Mouse (Mus musculus): ENCODE data around the gene Robo4.

Gene Robo4

DNA sequence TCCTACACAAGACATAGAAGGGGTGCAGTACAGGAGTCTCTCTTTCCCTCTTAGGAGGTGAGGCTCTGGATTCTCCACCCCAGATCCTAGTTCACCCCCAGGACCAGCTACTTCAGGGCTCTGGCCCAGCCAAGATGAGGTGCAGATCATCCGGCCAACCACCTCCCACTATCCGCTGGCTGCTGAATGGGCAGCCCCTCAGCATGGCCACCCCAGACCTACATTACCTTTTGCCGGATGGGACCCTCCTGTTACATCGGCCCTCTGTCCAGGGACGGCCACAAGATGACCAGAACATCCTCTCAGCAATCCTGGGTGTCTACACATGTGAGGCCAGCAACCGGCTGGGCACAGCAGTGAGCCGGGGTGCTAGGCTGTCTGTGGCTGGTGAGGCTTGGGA lies 804 bp downstream of the Robo4 start:
- DNase-seq (ENCODE audit: low spot score), result no peak

DNA sequence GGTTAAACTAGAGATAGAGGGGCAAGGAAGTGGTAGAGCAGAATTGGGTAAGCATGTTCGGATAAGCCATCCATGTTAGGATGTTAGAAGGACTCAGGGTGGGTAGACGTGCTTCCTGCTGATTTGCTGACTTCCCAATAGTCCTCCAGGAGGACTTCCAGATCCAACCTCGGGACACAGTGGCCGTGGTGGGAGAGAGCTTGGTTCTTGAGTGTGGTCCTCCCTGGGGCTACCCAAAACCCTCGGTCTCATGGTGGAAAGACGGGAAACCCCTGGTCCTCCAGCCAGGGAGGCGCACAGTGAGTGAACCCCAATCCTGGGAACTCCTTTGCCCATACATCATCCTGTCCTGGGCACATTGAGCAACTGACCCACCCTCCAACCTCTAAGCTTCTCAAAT lies 1.3 kb downstream of the Robo4 start:
- no peak for DNase-seq (ENCODE audit: low spot score)

DNA sequence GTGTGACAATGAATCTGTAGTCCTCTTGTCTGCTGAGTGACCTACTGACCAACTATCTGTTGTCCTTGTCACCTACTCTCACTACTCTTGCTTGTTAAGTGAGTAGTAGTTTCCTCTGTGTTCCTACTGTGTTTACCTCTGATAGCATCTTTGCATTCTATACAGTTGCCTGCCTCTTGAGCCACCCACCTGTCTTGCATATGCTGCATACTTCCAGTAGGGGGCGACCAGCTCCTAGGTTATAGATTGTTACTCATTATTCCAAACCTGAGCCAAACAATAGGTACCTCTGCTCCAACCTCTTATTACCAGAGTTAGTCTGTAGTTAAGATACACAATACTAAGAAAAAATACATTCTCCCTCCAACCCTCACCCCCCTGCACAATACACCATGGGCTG lies 4.7 kb downstream of the Robo4 start:
- no peak for DNase-seq (ENCODE audit: low spot score)

DNA sequence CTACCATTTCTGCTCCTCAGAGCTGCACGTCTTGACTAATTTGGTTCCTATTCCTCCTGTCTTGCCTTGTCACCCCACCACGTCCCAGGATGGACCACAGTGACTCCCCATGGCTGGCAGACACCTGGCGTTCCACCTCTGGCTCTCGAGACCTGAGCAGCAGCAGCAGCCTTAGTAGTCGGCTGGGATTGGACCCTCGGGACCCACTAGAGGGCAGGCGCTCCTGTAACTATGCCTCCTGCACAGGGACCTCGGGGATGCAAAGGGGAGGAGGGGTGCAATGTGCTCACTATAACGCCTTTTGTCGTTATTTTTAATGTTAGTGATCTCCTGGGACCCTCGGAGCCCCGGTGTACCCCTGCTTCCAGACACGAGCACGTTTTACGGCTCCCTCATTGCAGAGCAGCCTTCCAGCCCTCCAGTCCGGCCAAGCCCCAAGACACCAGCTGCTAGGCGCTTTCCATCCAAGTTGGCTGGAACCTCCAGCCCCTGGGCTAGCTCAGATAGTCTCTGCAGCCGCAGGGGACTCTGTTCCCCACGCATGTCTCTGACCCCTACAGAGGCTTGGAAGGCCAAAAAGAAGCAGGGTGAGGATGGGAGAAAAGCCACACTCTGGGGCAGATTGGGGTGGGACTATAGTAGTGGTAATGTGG lies 6.3 kb downstream of the Robo4 start:
- DNase-seq (ENCODE audit: low spot score), result no peak

DNA sequence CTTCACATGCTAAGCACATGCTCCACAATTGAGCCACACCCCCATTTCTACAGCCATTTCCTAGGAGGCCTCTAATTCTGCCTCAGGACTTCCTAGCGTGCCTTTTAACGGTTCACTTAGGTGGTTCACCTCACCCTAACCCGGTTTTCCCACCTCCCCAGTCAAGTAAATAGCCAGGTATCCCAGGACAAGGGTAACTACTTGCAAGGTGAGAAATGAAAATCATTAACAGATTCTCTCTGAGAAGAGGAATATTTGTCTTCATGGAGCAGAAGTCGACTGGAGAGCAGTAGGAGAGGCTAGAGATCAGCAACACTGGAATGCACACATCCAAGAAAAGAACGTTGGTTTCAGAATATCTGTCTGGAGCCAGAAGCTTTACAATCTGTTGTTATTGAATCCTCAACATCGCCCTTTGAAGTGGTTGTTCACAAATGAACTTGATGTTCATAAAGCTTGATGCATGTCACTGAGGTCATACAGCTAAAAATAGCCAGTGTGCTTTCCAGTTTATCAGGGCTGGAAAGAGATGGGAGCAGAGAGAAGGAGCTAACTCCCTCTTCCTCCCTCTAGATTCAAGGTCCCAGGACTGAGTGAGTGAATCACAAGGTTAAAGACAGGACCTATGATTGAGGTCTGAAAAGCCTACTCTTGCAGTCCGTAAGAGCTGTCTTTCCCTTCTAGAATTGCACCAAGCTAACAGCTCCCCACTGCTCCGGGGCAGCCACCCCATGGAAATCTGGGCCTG lies 8.2 kb downstream of the Robo4 start:
- DNase-seq (ENCODE audit: low spot score), result no peak

DNA sequence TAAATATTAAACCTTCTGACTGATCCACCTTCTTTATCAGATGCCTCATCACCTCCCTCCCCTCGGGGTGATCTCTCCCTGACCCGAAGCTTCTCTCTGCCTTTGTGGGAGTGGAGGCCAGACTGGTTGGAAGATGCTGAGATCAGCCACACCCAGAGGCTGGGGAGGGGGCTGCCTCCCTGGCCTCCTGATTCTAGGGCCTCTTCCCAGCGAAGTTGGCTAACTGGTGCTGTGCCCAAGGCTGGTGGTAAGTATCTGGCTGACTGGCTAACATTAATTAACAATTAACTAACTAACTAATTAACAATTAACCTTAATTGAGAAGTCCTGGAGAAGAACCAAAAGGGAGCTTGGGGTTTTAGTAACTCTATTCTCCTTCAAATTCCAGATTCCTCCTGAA lies 11.3 kb downstream of the Robo4 start:
- no peak for DNase-seq (ENCODE audit: low spot score)

DNA sequence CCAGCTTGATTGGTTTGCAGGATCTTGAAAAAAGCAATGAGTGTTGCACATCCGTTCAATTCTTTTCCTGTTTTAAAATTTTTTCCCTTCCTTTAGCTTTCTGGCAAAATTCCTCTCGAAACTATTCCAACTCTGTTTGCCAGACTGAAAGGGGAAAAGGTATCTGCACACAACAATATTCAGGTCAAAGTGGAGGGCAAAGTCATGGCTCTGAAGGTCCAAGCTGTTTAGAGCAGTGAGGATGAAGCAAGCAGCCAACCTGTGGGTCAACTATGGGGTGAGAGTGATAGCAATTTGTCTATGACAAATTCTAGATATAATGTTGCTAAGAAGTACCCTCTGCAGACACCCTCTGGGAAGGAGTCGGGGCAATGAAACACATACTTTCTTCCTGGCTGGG lies 13.0 kb downstream of the Robo4 start:
- DNase-seq (ENCODE audit: low spot score), result no peak

DNA sequence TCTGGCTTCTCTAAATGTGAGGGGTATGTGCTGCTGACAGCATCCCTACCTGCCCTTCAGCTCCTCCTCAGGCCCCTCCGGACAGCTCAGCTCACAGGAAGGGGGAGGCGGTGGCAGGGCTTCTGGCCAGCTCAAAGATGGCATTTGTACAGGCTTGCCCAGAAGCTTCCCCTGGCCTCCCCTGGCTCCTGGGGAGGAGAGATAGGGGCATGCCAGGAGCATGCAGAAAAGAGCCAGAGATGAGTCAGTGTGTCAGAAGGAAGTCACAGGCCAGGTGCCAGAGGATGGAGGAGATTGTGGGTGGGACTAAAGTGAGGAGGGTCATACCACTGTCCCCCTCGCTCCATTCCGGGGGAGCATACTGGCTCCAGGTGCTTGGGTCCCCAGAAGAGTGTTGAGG lies 17.1 kb downstream of the Robo4 start:
- no peak for DNase-seq (ENCODE audit: low spot score)

DNA sequence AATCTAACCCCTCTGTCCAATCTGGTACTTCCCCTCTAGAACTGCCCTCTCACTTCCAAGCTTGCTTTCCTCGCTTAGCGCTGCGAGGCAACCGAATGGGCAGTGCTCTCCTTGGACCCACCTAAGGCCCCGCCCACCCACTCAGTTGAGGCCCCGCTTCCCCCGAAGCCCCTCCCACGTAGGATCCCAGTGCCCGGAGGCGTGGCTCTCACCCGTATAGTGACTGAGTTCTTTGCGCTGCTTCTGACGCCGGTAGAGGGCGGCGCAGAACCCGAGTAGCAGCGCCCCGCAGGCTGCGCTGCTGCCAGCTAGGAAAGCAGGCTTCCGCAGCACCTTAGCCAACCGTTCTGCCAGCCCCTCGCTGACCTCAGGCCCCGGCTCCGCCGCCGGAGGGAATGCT lies 19.0 kb downstream of the Robo4 start:
- DNase-seq (ENCODE audit: low spot score), result peak; percentile 67

DNA sequence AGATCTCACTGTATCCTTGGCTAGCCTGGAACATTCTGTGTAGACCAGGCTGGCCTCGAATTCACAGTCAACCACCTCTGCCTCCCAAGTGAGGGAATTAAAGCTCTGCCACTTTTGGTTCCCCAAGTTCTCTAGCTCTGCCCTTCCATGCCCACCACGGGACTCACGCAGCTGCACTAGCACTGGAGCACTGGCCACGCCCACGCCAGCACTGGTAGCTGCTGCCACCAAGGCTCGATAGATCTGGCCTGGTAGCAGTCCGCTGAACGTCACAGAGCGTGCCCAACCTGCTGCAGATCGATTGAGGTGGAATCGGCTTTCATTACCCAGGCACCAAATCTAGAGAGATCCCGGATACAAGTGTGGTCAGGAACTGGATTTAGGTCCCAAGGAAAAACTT lies 19.5 kb downstream of the Robo4 start:
- DNase-seq (ENCODE audit: low spot score), result peak; percentile 45

DNA sequence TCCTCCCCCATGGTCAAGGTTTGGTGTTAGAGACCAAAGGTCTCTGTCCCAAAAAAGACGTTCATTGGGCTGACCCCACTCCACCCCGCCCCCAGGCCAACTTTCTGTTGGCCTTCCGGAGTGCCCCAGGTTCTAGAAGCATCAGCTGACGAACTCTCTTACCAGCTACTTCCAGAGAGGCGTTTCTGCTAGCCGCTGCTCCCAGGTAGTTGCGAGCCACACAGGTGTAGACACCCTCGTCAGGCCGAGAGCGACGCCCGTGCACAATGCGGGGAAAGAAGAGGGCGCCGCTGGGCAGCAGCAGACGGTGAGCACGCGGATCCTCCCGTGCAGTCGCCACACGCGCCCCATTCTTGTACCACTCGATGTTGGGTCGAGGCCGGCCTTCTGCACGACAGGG lies 27.6 kb downstream of the Robo4 start:
- no peak for DNase-seq (ENCODE audit: low spot score)

DNA sequence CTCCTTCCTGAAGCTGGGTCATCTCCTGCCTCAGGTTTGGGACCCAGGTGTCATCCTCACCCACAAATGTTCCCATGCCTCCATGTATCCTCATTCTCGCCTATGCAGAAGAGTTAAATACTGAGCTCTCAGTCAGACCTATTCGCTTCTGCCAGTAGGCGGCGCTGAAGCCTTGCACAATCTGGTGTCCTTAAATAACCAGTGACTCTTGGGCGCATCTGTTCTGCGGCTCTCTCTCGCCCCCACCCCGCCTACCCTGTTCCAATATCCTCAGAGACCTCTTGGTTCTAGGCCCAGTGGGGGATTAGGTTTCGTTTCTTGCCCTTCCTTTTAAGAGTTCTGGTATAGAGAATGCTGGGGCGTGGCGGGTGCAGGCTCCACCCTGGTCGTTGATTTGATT lies 28.9 kb downstream of the Robo4 start:
- peak; percentile 60 for DNase-seq (ENCODE audit: low spot score)

DNA sequence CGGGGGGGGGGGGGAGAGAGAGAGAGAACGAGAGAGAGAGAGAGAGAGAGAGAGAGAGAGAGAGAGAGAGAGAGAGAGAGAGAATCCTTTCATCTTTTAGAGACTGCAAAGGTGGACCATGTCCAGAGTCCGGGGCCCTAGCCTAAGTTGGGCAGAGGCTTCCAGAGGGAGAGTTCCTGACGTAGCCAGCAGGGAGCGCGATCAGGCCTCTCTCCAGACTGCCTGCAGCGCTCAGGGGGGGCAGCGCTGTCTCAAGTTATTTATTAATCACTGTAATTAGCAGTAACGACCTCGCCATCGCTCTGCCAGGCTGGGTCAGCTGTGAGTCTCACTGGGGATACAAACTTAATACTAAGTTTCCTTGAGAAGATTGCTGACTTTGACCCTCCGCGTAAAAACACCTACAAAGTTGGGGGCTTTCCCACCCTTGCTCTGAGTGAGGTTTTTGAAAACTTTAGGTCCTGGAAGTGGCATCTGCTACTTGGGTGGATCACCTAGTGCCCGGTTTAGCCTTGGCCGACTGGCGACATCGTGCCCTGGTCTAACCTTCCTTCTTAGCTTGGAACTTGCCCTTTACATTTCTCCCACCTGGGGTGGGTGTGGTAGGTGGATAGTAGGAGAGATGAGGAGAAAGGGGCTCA lies 30.4 kb downstream of the Robo4 start:
- no peak for DNase-seq (ENCODE audit: low spot score)

DNA sequence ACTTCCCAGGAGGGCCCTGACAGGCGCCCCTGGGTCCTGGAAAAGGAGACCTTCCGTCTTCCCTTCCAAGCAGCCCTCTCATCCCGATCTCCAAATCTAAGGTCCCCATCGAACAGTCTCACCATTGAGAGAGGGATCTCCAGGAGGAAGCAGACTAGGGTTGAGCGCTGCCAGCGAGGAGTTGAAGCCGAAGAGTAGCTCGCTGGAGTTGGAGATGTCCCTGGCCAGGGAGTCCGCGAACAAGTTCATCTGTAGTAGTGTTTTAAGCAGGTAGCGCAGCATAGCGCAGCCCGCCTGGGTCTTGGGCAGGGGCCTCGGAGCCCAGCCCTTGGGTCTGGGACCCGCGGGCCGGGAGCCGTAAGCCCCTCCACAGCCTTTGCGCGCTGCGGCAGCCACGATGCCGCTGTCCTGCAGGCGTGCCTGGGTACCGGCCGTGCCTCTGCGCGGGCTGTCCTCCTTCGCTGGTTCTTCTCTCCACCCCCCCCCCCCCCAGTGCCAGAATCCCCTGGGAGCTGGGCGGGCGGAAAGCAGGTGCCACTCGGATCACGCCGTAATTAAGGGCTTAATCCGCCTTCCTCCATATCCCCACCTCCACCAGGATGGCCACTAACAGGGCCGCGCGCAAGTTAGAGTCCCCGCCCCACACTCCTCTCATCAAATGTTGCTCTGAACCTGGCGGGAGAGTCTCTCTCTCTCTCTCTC lies 31.2 kb downstream of the Robo4 start, which contains the start of gene Robo3:
Robo3 (minus strand) TSS at position 527 of the 702 bp plus-strand sequence.
- no peak for DNase-seq (ENCODE audit: low spot score)

DNA sequence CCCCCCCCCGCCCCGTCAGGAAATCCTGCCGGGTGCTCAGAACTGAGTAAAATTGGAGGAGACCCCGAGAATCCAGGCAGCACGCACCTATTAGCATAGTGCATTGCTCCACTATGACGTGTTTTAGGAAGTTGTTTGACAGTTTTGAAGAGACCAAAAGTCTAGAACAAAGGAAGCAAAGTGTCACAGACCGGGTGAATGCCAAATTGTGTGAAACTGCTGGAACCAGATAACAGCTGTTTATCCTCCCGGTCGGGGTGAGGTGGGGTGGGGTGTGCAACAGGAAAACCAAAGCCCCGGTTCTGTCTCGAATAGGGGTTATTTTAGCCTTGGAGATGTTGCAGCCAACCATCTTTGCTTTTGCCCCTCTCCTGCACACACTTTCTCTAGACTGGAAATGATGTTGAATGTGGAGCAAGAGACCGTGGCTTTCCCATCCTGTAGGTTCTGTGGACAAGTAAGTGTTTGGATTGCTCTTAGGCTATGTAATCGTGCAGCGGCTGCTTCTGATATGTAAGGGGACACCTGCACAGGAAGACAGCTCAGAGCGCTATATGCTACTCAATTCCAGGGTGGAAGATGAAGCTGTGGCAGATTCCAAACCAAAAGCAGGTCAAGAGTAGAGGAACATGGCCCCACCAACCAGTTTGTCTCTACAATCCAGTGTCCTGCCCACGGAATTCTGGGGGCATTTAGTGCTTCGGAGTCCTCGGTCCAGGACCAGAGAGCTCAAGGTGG lies 32.3 kb downstream of the Robo4 start:
- DNase-seq (ENCODE audit: low spot score), result no peak

DNA sequence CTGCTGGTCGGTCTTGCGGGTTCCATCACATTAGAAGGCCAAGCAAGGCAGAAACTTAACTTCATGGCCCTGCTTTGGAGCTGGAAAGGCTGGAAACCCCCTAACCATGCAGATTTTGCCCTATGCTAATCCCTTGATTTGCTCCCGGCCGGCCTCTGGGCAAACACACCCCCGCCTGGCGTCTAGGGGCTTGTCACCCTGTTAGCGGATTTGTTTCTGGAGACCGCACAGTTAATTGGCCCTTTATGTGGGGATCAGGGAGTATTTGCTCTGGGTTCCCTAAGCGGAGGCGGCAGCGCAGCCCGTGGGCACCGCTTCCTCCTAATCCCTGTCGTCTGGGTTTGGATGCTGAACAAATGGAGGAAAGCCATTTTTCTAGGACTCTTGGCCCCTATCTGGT lies 33.2 kb downstream of the Robo4 start:
- no peak for DNase-seq (ENCODE audit: low spot score)

DNA sequence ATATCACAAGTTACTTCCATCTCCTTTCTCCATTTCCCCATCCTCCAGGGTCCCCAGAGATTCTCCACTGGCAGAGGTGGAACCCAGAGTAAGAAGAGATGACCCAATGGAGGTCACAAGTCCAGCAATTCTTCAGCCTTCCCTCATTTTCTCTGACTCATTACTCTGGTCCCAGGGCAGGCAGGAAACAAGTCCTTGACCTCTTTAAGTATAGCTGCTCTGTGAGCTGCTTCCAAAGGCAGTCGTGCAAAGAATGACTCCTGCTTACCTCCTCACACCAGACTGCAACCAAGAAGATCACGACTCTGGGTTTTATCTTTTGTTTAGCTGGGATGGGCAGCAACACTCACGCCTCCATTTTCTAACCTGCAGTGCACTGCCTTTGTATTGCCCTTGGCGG lies 33.9 kb downstream of the Robo4 start:
- DNase-seq (ENCODE audit: low spot score), result no peak

DNA sequence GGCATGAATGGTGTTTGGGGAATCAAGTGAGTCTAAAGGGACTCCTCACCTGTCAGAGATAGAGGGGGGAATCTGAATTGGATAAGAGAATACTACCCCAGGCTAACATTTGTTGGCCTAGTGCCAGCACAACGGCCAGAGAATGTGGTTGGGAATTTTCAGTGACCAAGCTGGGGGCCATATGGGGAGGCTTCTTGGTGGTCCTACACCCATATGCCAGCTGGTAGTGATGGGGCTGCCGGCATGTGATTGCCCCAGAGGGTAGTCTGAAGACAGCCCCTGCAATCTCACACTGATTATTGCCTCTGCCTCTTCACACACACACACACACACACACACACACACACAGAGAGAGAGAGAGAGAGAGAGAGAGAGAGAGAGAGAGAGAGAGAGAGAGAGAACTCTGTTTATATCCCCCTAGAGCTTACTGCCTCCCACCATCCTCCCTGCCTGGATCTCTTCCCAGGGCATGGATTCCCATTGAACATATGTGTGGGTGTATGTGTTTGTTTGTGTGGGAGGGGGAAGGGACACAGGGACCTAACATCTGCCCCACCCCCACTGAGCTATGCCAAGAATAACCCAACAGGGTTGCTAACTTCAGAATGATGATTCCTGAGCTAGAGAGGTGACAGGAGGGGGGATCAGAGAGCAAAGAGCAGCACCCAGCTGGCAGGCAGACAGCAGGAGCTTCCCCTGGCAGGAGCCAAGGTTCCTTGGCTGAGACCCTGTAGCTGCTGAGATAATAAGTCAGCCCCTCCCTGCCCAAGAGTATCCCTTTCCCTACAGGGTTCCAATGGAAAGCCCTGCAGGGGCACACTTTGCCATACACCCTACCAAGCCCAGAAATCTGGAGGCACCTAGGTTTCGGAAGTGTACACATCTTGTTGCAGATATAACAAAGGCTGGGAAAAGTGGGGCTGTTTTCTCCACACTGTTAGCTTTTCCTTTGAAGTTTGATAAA lies 36.4 kb downstream of the Robo4 start:
- no peak for DNase-seq (ENCODE audit: low spot score)

DNA sequence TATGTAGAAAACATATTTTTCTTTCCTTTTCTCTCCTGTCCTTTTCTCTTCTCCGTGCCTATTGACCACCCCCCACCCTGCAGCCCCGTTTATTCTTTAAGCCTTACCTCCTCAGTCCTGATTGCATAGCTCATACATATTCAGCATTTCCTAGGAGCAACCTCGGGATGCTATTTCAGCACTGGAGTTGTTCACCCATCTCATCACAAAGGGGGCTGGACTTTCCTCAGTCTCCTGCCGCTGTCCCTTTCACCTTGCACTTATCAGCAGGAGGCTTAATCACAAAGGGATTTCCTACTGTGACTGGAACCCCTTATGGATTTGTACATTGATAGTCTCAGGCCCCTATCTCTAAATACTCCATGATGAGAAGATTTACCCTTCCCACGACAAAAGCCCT lies 50.7 kb downstream of the Robo4 start:
- no peak for DNase-seq (ENCODE audit: low spot score)

DNA sequence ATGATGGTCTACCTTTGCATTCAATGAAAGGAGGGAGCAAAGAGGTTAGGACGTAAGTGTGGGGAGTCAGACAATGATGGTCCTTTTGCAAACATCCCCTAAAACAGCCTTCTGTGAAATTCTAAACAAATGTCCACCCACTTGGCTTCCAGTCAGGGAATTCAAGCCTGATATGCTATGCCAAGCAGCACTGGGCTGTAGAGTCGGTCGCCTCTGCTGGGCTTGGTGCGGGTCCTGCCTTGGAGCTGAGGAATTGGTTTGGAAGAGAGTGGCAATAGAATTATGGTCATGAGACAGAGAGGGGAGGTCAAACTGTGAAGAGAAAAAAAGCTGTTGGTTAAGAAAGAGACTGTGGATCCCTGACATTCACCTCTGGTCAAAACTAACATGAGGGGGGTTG lies 51.6 kb downstream of the Robo4 start:
- DNase-seq (ENCODE audit: low spot score), result no peak

DNA sequence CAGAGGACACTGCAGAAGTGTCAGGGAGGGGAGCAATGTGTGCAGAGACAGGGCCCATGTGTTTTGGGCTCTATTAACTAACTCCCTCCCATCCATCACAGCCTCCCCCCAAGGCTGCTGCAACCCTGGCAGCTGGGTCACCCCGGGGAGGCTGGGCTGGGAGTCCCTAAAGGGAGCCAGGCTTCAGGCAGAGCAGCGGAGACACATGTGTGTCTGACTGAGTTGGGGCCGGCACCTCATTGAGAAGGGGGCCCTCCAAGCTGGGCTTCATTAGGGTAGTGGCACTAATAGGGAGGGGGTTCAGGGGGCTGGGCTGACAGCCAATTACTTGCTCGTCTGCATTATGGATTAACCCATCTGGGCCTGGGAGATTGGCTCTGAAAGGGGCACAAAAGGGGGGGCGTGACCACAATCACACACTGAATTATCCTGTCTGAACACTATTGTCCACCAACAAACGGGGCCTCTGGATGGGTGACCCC lies 52.4 kb downstream of the Robo4 start:
- DNase-seq (ENCODE audit: low spot score), result no peak

Measured in T-cell, adult 2 months (primary cell).